Mouse (Mus musculus) hindbrain, embryonic 12.5 days (tissue): ENCODE data around the gene Sgpl1. TPM values are rescaled to one million over a fixed set of nuclear protein-coding genes. Genes with fewer than 3 reads are reported as not detected.

Source experiments
- microRNA-seq: library from miRNA; unstranded; fragments of <30 nt; microRNA quantifications from one replicate; pipeline ENCODE4, GENCODE M21; 2017
- polyA plus RNA-seq: library from polyadenylated mRNA; unstranded; fragments of >200 nt; fragmentation: Nextera tagmentation; extraction: Ambion mirVana; gene quantifications from 2 replicates; pipeline ENCODE4 v1.2.1, GENCODE M21; 2016

Sgpl1 gene
- polyA plus RNA-seq, 1 experiment from 2014 or later: 91.7 TPM

Small RNA genes lying within 50 kb of the gene (microRNA-seq; reads per million reads assigned to microRNA genes)
- not detected for gene Gm44308

Other genes with a start within 250 kb of the Sgpl1 start
- gene Pcbd1, start 58.4 kb downstream of the Sgpl1 start, polyA plus RNA-seq: 20.7 and 26.2 TPM in 2 replicates
- 0.27 and 0.32 TPM in 2 replicates for gene Tbata, start 24.3 kb upstream of the Sgpl1 start, polyA plus RNA-seq
- 0.72 and 0.85 TPM in 2 replicates for gene Adamts14, start 125.7 kb upstream of the Sgpl1 start, polyA plus RNA-seq
- not detected in 2 replicates for gene Prf1, start 150.1 kb upstream of the Sgpl1 start, polyA plus RNA-seq
- gene Pald1, start 235.8 kb upstream of the Sgpl1 start, polyA plus RNA-seq: 34.5 and 39.3 TPM in 2 replicates